Mouse (Mus musculus): ENCODE data around the gene Iqcn.

DNA sequence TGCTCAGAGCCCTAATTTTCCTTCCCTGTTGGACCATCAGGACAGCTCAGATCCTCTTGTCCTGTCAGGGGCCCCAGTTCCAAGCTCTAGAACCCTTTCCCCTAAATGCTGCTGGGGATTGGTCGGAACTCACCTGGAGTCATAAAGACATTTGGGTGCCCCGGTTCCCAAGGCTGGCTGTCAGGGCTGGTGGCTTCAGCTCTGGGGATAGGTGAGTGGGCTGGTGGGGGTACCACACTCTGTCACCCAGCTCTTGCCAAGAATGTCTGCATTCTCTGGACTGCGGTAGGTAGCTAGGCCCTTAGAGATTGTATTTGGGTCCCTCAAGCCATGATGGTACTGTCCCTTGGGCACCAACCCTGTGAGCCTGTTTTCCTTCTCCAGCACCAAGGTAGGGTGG, at the start of gene Iqcn:
- TF ChIP-seq ZKSCAN1 (IDR thresholded peaks at IDR 0.05; ENCODE audit: low read depth, low read length) (no peak), POLR2A (IDR thresholded peaks at IDR 0.05; ENCODE audit: control insufficient read depth in 1 of 2, insufficient read depth in 1 of 2, low read depth in 1 of 2, low read length in 2 of 2, poor library complexity in 1 of 2) (no peak), ZMIZ1 (IDR thresholded peaks at IDR 0.05; ENCODE audit: low read depth, low read length) (no peak), ZNF384 (IDR thresholded peaks at IDR 0.05; ENCODE audit: low read depth, low read length) (no peak), EP300 (IDR thresholded peaks at IDR 0.05; ENCODE audit: low read depth in 1 of 2, low read length in 2 of 2) (no peak), MAZ (IDR thresholded peaks at IDR 0.05; ENCODE audit: low read depth, low read length) (no peak)
